Mouse (Mus musculus): ENCODE data around the gene Krtap4-2.
A peak's percentile ranks its signal among the peaks of the same experiment; 100 is the strongest.

Gene Krtap4-2

DNA sequence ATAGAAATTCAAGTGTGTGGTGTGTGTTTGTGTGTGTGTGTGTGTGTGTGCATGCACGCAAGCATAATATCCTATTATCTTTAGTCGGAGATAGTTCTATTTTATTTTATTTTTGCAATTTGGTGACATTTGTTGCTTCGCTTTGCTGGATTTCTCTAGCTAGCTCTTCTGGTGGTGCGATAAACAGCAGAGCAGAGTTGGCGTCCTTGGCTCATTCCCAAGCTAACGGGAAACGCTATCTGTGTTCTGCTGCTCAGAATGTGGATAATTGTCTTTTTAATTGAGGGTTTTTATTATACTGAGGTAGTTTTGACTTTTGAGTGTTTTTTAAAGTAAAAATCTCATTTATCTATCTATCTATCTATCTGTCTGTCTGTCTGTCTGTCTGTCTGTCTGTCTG, 49.8 kb downstream of the Krtap4-2 start:
- DNase-seq (ENCODE audit: low spot score) = peak; percentile 25

Measured in layer of hippocampus, adult 9-10 months (tissue).